Mouse (Mus musculus) forelimb bud, embryonic 11.5 days (tissue): ENCODE results near the gene Robo3.

Experiments used
- DNase-seq: peaks from one replicate; pipeline ENCODE4 v3.0.0-alpha.2; 2012; ENCODE audit warnings: low read depth, low spot score

Robo3 gene

GRCm38 (mm10) chr9:37368081-37368830, 64.8 kb downstream of the Robo3 start:
- DNase-seq = no peak

DNA sequence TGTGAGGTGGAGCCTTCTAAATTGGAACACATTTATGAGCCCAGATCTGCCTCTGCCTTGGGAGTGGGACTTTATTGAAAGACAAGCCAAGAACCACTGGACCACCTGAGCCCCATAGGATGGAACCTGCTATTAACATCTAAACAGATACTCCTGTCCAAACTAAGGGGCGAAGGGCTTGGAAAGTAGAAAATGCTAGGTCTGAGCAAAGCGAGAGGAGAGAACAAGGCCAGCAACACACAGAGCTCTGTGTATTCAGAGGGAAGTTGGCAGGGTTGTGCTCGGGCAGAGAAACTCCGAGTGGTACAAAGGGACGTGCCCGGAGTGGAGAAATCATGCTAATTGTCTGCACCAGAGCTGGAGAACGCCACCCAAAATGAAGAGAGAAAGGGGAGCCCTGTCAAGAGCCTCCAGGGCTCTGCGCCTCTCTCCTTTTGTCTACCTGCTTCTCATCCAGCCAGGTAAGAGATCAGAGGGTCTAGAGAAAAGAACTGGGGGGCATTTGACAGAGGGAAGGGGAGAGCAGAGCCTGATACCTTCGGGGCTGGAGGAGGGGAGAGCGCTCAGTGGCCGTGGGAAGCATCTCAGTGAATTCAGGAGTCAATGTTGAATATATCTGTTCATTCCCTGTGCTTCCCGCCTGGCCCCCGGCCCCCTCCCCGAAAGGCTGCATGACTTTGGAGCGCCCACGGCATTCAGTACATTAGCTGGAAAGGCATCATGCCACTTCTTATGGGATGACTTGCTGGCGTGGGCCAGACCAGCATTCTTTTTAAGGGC, 65.6 kb downstream of the Robo3 start, which contains the start of gene Hepacam:
Hepacam (plus strand) TSS at position 51 of the 780 bp plus-strand sequence.
- no peak for DNase-seq

- no peak for DNase-seq
Observed at GRCm38 (mm10) chr9:37365706-37366105, 67.3 kb downstream of the Robo3 start.
